Mouse (Mus musculus): ENCODE data around the gene 0610037L13Rik.

Gene 0610037L13Rik

DNA sequence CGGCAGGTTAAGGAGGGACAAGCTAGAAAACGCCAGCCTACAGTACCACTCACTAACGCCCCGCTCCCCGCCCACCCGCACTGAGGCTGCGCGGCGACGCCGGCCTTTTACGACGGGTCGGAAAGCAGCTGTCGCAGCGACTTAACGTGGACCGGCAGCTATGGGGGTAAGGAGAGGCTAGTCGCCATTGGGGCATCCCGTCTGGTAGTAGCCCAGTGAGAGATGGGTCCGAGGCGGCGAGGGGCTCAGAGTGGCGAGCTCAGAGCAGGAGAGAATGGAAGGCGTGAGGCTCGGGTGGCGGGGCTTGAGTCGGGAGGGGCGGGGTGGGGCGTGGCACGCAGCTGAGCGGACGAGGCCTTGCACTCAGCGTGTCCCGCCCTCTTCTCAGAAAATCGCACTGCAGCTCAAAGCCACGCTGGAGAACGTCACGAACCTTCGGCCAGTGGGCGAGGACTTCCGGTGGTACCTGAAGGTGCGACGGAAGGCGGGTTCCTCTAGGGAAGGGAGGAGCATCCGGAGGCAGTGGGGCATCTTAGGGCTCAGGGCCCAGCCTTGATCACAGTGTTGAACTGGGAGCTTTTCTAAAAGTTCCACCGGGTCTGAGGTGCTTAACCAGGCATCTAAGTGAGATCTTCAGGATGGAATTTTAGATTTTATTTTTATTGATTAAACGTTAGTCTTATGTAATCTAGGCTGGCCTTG is at the start of gene 0610037L13Rik:
Gene 0610037L13Rik, plus strand, starts transcription at position 83 of the 702 bp plus-strand sequence.
- DNase-seq (ENCODE audit: low read depth) = peak; percentile 88

DNA sequence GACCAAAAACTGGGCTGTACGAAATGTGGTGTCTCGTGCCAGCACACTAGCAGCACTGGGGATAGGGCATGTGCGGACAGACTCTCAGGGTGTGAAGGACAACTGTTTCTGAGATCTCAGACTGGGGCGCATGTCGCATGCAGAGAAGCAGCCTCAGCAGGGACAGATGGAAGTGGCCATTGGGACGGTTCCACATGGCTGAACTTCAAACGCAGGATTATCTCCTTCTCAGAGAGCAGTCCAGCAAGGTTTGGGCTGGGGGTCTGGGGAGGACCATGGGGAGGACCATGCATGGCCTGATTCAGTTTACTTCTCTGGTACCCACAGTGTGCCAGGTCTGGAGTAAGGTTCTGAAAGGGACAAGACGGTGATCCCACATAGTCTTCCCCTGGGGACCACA is 45.9 kb upstream of the 0610037L13Rik start:
- DNase-seq (ENCODE audit: low read depth) = no peak

DNA sequence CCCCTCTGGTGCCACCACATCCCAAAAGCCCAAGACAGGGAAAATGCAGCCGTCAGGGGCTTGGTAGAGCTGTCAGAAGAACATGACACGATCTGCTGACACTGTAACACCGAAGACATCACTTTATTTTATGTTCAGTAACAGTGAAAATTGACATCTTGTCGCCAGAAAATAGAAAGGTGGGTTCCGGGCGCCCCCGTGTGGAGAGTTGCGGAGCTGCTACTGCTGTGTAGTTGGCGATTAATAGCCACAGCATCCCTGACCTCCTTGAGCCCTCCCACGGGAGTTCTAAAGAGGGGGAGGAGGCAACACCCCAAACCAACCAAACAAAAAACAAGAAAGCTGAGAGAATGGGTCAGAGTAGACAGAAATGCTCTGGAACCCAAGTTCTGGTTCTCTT is 44.6 kb upstream of the 0610037L13Rik start:
- DNase-seq (ENCODE audit: low read depth) = peak; percentile 39

DNA sequence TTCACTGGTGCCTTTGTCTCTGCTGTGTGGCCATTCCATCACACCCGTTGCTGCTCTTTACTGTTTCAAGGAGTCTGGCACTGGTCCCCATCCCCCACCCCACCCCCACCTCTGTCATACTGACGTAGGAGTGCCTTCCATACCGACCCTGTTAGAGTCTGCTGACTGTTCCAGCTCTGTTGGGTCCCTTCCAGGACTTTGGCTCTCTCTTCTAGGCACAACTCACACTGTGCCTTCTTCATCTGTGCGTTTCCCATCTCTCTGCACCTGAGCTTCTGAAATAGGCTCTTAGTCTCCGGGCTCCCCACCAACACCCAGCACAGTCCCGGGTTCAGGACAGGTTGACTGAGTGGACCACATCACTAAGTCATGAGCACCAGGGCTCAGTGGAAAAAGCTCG is 42.8 kb upstream of the 0610037L13Rik start:
- no peak for DNase-seq (ENCODE audit: low read depth)

DNA sequence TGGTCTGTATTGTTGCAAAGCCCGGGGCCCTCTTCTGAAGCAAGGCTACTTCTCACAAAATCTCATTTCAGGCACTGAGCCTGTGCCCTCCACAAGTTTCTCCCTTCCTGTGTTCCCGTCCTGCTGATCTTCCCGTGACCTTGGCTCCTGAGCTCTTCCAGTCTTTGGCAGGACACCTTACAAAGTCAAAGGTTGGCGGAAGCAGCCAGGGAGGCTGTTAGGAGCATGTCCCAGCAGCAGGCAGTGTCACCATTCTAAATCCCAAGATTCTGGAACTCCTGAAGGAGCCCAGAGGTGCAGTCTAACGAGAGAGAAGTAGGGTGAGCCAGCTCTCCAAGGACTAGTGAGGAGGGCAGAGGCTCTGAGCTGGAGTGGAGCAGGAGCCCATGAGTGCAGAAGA is 41.1 kb upstream of the 0610037L13Rik start:
- no peak for DNase-seq (ENCODE audit: low read depth)

DNA sequence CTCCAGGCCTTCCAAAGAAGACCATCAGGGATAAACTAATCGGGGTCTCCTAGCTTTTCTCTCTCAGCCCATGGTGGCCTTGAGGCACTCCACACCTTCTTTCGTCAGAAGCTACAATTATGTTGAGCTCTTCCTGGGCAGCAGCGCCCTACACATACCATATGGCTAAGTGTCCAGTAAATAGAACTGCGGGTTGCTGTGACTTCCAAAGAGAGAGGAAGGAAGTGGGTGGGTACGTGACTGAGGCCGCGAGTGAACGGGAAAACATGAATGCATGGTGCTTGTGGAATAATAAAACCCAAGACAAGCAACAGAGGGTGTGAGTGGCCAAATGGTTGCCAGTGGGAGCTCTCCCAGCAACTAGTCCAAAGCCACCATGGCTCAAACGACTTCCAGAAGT is 40.0 kb upstream of the 0610037L13Rik start:
- no peak for DNase-seq (ENCODE audit: low read depth)

DNA sequence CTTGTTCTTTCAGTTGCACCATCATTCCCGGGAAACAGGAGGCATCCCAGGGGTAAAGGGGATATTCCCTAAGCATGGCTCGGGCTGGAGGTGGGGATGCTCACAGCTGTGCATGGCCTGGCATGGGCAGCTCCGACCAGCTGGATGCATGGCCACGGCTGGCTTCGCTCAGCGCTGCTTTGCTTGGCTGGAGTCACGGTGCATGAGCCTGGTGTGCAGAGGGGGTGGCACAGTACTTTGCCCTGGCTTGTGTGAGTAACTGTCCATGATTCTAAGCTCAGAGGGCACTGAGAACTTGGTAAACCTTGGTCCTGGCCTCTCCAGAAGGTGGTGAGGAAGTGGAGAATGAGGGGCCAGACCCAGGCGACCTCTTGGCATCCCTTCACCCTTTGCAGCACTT is 39.5 kb upstream of the 0610037L13Rik start:
- DNase-seq (ENCODE audit: low read depth) = no peak

DNA sequence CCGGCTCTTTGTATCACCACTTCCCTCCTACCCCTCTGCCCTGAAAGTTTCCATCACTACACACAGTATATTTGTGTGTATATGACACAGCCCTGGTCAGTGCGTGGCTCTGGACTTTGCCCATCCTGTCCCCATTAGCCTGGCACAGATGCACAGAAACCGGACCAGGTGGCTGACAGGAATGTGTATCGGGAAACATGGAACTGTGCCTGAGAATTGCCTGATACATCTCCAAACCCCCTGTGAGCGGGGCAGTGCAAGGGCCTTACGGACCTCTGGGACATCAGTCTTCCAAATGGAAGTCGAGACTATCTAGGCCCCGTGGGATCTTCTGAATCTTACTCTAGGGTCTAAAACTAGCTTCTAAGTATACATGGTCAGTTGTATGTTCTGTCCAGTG is 36.3 kb upstream of the 0610037L13Rik start:
- DNase-seq (ENCODE audit: low read depth) = no peak

DNA sequence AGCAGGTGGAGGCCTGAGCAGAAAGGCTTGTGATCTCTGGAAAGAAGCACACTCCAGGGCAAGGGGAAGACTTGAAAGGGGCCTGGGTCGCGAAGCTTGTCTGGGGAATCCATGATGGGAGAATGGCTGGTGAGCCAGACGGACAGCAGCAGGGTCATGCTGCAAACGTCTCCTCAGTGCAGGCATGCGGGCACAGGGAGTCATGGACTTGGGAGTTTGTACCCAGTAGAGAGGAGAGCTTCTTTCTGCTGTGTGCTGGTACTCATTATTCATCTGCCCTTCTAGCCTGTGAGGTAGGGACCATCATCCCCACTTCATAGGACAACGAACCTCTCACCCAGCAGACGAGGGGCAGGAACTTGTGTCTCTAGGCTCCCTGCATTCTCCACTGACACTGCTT is 35.8 kb upstream of the 0610037L13Rik start:
- no peak for DNase-seq (ENCODE audit: low read depth)

DNA sequence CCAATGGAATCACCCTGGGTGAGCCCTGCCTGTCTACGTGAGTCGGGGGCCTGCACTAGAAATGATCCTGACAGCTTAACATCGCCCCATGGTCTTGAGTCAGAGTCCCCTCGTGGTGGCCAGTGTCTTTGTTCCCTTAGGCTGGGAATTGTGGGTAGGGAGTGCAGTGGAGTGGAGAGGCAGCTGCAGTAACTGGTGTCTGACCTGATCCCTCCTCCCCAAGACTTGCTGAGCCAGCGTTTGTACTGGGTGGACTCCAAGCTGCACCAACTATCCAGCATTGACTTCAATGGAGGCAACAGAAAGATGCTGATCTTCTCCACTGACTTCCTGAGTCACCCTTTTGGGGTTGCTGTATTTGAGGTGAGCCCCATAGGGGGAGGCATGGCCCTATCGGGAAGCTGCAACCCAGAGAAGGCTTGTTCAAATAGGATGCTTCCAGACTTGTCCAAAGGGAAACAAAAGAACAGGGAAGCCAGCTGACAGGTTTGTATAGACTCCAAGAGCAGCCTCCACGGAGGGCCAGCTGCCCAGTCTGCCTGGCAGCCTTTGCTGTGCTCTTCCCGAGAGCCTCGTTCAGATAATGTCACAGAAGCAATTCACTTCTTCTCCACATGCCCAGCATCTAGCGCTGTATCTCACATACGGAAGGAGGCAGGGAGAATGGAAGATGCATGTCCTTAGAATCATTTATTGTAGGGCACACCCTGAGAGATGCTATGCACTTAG is 32.5 kb upstream of the 0610037L13Rik start:
- no peak for DNase-seq (ENCODE audit: low read depth)

DNA sequence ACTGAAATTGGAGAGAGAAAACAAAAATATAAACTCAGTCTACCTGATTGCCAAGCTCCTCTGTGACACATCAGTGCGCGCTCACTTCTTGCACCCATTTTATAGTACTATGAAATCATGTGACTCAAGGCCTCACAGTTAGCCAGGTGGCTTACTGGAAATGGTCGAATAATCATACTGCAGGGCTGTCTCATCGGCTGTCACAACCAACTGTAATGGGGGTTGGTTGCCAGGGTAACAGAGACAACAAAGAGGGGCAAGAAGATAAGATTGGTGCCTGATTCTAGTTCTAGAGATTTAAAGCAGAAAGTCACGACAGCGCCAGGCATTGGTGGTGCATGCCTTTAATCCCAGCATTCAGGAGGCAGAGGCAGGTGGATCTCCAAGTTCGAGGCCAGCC is 30.6 kb upstream of the 0610037L13Rik start:
- DNase-seq (ENCODE audit: low read depth) = no peak

DNA sequence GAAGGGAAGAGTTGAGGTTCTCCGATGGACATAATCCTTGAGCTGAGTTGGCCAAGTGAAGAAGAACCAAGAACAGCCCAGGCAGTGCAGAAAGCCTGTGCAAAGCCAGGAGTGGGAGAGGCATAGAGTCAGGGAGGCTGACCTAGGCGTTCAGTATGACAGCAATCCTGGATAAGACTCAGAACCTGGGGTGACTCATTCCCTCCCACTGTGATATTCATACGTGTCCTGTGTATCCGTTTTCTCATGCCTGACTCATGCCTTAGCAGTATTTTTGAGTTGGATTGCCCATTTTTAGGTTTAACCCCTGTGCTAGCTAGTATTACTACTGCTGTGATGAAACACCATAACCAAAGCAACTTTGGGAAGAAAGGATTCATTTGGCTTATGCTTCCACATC is 24.7 kb upstream of the 0610037L13Rik start:
- no peak for DNase-seq (ENCODE audit: low read depth)

DNA sequence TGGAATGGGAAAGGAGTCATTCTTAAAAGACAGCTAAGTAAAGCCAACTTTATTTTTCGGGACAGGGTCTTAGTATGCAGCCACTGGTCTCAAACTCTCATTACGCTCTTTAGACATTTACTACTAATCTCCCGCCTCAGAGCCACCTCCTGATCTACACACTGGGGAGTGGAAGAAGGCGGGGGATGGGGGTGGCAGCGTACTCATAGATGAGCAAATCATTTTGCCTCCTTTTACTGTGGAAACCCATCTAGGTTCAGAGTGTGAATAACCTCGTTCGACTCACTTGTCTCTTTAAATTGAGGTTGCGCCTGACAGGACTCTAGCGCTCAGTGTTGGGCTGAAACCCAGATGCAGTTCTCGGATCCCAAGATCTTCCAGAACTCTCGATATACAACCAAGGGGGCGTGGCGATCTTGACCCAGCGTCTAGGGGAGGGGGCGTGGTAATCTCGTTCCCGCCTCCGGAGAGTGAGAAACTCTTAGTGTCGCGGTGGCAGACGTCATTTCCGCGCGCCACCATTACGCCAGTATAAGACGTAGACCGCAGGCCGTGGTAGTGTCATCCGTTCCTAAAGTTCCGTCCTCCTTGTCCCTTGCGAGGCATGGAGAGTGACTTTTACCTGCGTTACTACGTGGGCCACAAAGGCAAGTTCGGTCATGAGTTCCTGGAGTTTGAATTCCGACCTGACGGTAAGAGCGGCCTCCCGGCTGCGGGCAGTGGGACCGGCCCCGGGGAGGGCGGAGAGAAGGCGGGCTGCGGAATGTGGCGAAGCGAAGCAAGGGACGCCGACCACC is 10.2 kb upstream of the 0610037L13Rik start, which contains the start of gene Magoh:
Gene Magoh, plus strand, starts transcription at position 502 of the 797 bp plus-strand sequence.
- DNase-seq (ENCODE audit: low read depth) = peak; percentile 98

DNA sequence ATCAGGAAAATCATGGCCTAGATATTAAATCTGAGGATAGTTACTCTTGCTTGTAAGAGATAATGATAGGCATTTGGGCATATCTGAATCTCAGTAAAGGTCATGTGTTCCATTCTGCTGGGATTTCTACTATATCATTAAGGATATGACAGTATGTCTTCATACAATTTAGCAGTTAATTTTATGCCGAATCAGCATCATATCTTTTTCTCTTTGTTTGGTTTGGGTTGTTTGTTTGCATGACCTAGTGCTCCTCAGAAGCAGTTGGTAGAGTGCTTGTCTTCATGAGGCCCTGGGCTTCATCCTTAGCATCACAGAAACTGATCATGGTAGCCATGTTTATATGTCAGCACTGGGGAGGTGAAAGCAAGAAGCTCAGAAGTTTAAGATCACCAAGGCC is 8.0 kb upstream of the 0610037L13Rik start:
- no peak for DNase-seq (ENCODE audit: low read depth)

DNA sequence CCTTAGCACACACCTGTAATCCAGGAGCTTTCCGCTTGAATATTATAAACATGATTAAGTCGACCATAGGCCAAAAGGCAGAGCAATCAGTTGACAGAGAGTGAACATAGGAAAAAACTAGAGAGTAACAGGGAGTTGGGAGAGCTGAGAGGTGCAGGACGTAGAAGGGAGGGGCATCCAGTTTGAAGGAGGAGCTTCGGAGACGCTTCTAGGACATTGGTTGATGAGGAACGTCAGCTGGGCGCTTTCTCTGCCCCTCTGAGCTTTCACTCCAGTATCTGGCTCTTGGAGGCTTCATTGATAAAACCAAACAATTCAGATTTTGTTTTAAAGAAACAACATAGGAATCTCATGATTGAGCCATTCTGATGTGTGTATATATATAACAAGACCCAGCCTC is 3.2 kb upstream of the 0610037L13Rik start:
- no peak for DNase-seq (ENCODE audit: low read depth)

DNA sequence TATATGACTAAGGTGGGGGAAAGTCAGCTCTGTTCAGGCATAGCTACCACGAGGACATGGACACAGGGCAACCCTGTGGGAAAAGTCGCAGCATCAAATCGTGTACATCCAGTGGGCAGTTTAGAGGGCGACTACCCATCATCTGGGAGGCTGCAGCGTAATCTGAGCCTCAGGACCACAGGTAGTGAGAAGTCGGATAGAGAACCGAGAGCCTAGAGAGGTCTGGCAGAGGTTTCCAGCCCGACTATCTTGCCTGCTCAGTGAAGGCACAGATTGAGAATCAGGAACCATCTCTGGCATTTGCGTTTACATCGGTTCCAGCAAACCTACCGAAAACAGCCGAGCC is 255 bp upstream of the 0610037L13Rik start:
- no peak for DNase-seq (ENCODE audit: low read depth)

DNA sequence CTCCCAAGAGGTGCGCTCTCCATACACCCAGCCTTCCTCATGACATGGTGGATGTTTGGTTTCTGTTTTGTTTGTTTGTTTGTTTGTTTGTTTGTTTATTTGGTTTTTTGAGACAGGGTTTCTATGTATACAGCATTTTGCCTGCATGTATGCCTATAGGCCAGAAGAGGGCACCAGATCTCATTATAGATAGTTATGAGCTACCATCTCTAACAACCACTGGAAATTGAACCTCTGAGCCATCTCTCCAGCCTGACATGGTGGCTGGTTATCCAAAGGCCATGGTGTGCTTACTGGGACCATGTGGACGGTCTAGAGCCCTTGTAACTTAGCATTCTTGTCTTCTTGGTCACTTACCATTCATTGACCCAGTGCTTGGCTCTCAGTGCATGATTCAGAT is 3.0 kb downstream of the 0610037L13Rik start:
- DNase-seq (ENCODE audit: low read depth) = no peak

DNA sequence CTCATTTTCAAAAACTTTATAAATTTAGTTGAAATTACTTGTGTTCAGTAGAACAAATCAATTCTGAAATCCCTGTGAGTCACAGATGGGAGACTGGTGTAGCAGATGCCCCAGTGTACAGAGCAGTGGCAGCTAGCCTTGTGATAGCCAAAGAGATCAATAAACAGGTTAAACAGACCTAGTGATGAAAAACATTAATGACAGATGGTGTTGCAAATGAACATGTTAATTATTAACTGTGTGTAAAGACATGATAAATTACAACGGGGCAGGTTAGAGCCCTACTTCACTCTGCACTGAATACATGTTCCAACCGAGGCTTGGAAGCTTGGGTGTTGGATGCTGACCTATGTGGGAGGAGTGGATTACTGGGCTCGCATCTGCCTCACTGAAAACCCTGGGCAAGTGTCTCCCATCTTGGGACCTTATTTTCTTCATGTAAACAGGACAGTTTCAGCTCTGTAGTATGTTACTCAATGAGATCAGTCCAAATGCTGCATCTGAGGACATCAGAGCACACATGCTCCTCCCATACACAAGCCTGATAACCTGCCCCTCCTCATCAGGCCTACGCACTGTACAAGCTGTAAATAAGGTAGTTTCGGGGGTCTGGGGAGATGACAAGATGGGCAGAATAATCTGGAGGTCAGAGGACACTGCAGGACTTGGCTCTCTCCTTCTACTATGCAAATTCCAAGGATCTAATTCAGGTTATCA is 9.8 kb downstream of the 0610037L13Rik start:
- DNase-seq (ENCODE audit: low read depth) = no peak

DNA sequence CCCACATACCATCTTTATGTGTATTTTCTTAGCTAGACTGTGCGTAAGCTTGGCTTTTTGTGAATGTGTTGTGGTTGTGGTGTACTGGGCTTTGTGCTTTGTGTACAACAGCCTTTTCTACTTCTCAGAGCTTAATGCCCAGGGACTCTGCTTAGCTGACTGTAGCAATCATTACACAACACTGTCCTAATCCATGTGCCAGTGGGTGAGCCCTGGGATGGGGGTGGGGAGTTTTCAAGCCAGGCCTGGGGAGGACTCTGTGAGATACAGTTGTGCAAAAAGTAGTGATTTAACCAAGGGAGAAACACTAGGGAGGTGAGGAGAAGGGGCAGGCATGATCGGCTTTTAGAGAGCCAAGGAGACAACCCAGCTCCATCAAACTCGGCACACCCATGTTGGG is 10.6 kb downstream of the 0610037L13Rik start:
- no peak for DNase-seq (ENCODE audit: low read depth)

DNA sequence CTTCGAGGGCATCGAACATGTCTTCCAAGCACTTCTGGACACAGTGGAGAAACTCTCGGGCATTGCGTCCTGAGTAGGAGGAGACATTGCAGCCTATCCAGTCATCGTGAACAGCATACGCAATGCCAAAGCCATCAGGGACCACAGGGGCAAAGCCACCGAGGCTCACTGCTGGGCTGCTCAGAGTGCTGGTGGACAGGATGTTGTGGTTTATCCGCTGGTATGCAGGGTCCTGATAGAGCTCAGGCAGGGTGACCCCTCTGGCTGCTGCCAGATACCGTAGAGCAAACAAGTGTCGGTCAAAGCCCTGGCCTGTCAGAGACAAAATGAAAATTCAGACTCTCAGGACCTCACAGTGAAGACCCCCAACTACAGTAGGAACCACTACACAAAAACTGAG is 14.6 kb downstream of the 0610037L13Rik start:
- no peak for DNase-seq (ENCODE audit: low read depth)

DNA sequence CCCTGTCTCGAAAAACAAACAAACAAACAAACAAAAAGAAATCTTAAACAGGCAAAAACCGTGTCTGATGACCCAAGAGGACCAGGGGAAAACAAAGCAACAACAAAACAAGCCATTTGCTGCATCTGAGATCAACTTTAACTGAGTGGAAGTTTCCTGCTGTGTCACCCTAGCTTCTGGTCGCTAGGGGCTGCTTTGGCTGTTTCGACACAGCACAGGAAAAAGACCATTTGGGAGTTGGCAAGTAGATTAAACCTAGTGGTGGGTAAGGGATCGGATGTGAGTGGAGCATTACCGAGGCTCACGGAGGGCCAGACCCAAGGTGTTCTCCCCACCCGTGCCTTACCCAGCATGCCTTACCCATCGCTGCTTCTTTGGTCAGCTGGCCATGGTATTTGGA is 16.9 kb downstream of the 0610037L13Rik start:
- no peak for DNase-seq (ENCODE audit: low read depth)

DNA sequence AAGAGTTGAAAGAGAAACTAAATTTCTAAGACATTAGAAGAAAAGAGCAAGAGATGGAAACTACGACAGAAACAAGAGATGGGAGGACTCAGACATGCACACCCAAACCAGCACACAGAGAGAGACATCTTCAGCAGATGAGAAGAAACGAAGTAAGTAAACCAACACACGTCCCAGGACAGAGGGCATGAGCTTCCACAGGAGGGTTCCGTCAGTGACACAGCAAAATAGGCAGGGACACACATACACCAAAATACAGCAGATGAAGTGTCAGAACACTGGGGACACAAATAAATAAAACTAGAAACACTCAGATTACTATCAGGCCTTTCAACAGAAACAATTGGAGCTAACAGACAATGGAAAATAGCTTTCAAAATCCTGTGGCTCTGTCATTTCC is 20.4 kb downstream of the 0610037L13Rik start:
- no peak for DNase-seq (ENCODE audit: low read depth)
